Mouse (Mus musculus) hindbrain, embryonic 15.5 days (tissue): ENCODE results near the gene Vwf. TPM values are rescaled to one million over a fixed set of nuclear protein-coding genes. Genes with fewer than 3 reads are reported as not detected.

Experiments used
- ATAC-seq: fragments of 200-750 bp; cut with Nextera tagmentation; 2 replicates; pipeline ENCODE4 v1.8.0; 2017; ENCODE audit warnings: low read depth, moderate number of reproducible peaks, moderate TSS enrichment; ENCODE audit not compliant: low FRiP score
- H3K27ac ChIP-seq: fragments of 300-500 bp; sonication (generic); replicated peaks from 2 replicates; pipeline ENCODE4 v1.5.1; 2015; ENCODE audit warnings: mild to moderate bottlenecking, inconsistent platforms
- H3K27me3 ChIP-seq: fragments of 300-500 bp; sonication (generic); 2 replicates; pipeline ENCODE4 v1.6.1; 2015; ENCODE audit warnings: control low read depth, inconsistent platforms
- H3K36me3 ChIP-seq: fragments of 300-500 bp; sonication (generic); 2 replicates; pipeline ENCODE4 v1.6.1; 2015; ENCODE audit warnings: control low read depth, inconsistent platforms
- H3K4me1 ChIP-seq: fragments of 300-500 bp; sonication (generic); replicated peaks from 2 replicates; pipeline ENCODE4 v1.6.1; 2015; ENCODE audit warnings: control low read depth, inconsistent platforms
- H3K4me2 ChIP-seq: fragments of 300-500 bp; sonication (generic); 2 replicates; pipeline ENCODE4 v1.6.1; 2015; ENCODE audit warnings: moderate library complexity, mild to moderate bottlenecking, inconsistent platforms
- H3K4me3 ChIP-seq: fragments of 300-500 bp; sonication (generic); 2 replicates; pipeline ENCODE4 v1.5.1; 2015; ENCODE audit warnings: mild to moderate bottlenecking, inconsistent platforms
- H3K9ac ChIP-seq: fragments of 300-500 bp; sonication (generic); 2 replicates; pipeline ENCODE4 v1.6.1; 2015; ENCODE audit warnings: inconsistent platforms
- H3K9me3 ChIP-seq: fragments of 300-500 bp; sonication (generic); 2 replicates; pipeline ENCODE4 v1.6.1; 2016; ENCODE audit warnings: control low read depth, inconsistent platforms
- WGBS: fragments of 180-500 bp; shearing (Covaris S2); methylation state at CpG from one replicate; pipeline ENCODE4 v1.1.7; 2015; 5-methylcytosine and 5-hydroxymethylcytosine counted together
- polyA plus RNA-seq: library from polyadenylated mRNA; unstranded; fragments of >200 nt; fragmentation: Nextera tagmentation; extraction: Ambion mirVana; gene quantifications from 2 replicates; pipeline ENCODE4 v1.2.1, GENCODE M21; 2015

Vwf gene
- polyA plus RNA-seq = 10.2 and 10.8 TPM in 2 replicates

DNA sequence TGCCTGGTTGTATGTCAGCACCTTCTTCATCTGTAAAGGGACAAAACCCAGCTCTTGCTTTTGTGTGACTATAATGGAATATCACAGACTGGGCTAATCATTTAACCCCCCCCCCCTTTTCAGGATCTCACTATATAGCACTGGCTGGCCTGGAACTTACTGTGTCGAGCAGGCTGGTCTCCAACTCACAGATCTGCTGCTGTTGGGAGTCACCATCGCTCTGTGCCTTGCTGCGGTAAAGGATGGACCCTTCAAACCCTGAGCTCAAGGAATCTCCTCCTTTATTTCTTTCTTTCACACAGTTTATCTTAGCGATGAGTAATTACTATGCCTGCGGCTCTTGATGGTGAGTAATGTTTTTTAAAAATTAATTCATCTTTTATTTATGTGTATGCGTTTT is at the start of gene Vwf:
Gene Vwf (plus strand): TSS at position 301 of the 400 bp plus-strand sequence.
- ATAC-seq = no peak
- Histone ChIP-seq H3K4me1 (no peaks in the 10 kb centered on the region), H3K27me3 (no peaks in the 10 kb centered on the region), H3K9me3 (no peaks in the 10 kb centered on the region), H3K4me3 (no peak within 1 kb of the TSS), H3K27ac (no peak within 1 kb of the TSS), H3K9ac (no peak within 1 kb of the TSS), H3K4me2 (no peak within 1 kb of the TSS), H3K36me3 (no peaks in the 10 kb centered on the region)
- WGBS = 92% methylated on average over 6 of the region's 6 CpGs

DNA sequence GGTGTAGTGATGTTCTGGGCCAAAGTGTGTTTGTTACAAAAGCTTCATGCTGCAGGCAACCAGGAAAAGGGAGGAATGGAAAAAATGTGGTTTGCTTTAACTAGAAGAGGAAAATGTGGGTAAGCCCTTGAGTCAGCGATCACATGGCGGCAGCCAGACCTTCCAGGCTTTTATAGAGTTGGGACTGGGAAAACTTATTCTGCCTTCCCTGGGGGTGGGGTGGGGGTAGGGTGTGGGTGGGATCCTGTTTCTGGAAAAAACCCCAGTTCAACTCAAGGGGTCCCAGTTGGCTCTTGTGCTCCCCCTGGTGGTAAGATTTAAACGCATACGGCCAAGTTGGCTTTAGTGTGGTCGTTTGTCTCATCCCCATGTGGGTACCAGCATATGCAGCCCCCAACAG is 48.5 kb upstream of the Vwf start:
- ATAC-seq = no peak
- Histone ChIP-seq H3K4me2 (no peak overlapping the region), H3K4me3 (no peak overlapping the region), H3K36me3 (no peaks in the 10 kb centered on the region), H3K9ac (no peak overlapping the region), H3K9me3 (no peaks in the 10 kb centered on the region), H3K27ac (no peak overlapping the region), H3K4me1 (peaks cover 7% of the 10 kb centered on the region; the same call in 1 of the 2 replicates), H3K27me3 (peaks cover 16% of the 10 kb centered on the region)
- WGBS = 31% methylated on average over 5 of the region's 5 CpGs

- Histone ChIP-seq H3K4me2 (no peak overlapping the region), H3K27me3 (no peaks in the 10 kb centered on the region), H3K36me3 (no peaks in the 10 kb centered on the region), H3K9ac (no peak overlapping the region), H3K27ac (no peak overlapping the region), H3K9me3 (no peaks in the 10 kb centered on the region), H3K4me1 (no peaks in the 10 kb centered on the region), H3K4me3 (no peak overlapping the region)
- no peak for ATAC-seq
- WGBS = 95% methylated on average over 11 of the region's 11 CpGs
Observed at GRCm38 (mm10) chr6:125503186-125503802, 43.3 kb upstream of the Vwf start.

GRCm38 (mm10) chr6:125504622-125505355 is 41.8 kb upstream of the Vwf start:
- no peak overlapping the region for H3K9ac ChIP-seq
- ATAC-seq = no peak
- H3K27ac ChIP-seq = no peak overlapping the region
- 34% methylated on average over 3 of the region's 3 CpGs for WGBS
- H3K4me2 ChIP-seq = no peak overlapping the region
- no peaks in the 10 kb centered on the region for H3K27me3 ChIP-seq
- no peaks in the 10 kb centered on the region for H3K36me3 ChIP-seq
- no peaks in the 10 kb centered on the region for H3K9me3 ChIP-seq
- no peaks in the 10 kb centered on the region for H3K4me1 ChIP-seq
- H3K4me3 ChIP-seq = no peak overlapping the region

GRCm38 (mm10) chr6:125506427-125506826 is 40.1 kb upstream of the Vwf start:
- Histone ChIP-seq H3K27ac (no peak overlapping the region), H3K4me1 (no peaks in the 10 kb centered on the region), H3K4me2 (no peak overlapping the region), H3K9me3 (no peaks in the 10 kb centered on the region), H3K4me3 (no peak overlapping the region), H3K36me3 (no peaks in the 10 kb centered on the region), H3K9ac (no peak overlapping the region), H3K27me3 (no peaks in the 10 kb centered on the region)
- 87% methylated on average over 4 of the region's 4 CpGs for WGBS
- ATAC-seq = no peak

DNA sequence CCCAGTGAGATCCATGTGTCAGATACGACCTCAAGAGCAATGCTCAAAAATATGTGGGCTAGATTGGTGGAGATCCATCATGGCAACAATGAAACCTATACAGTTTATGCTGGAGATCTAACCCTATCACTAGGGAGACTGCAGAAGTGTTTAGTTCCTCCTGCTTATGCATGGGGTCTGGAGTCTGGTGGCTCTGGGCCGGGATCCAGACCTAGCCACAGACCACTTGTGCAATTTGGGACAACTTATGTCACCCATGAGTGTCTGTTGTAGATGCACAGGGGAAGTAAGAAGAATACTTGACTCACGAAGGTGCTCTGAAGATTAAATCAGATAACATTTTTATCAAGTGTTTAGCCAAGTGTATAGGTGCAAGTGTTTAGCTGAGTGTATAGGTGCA is 36.8 kb upstream of the Vwf start:
- Histone ChIP-seq H3K4me1 (no peaks in the 10 kb centered on the region), H3K4me2 (no peak overlapping the region), H3K36me3 (no peaks in the 10 kb centered on the region), H3K27ac (no peak overlapping the region), H3K27me3 (no peaks in the 10 kb centered on the region), H3K9ac (no peak overlapping the region), H3K4me3 (no peak overlapping the region), H3K9me3 (no peaks in the 10 kb centered on the region)
- no peak for ATAC-seq
- WGBS = 87% methylated on average over 3 of the region's 3 CpGs

- H3K9ac ChIP-seq = no peak overlapping the region
- H3K27me3 ChIP-seq = no peaks in the 10 kb centered on the region
- H3K36me3 ChIP-seq = no peaks in the 10 kb centered on the region
- no peak overlapping the region for H3K27ac ChIP-seq
- H3K9me3 ChIP-seq = no peaks in the 10 kb centered on the region
- H3K4me1 ChIP-seq = no peaks in the 10 kb centered on the region
- no peak for ATAC-seq
- H3K4me2 ChIP-seq = no peak overlapping the region
- no peak overlapping the region for H3K4me3 ChIP-seq
Observed at GRCm38 (mm10) chr6:125510645-125511044, 35.9 kb upstream of the Vwf start.

GRCm38 (mm10) chr6:125511196-125511595 is 35.4 kb upstream of the Vwf start:
- WGBS = 92% methylated on average over 7 of the region's 7 CpGs
- Histone ChIP-seq H3K9ac (no peak overlapping the region), H3K4me1 (no peaks in the 10 kb centered on the region), H3K27me3 (no peaks in the 10 kb centered on the region), H3K27ac (no peak overlapping the region), H3K36me3 (no peaks in the 10 kb centered on the region), H3K4me2 (no peak overlapping the region), H3K9me3 (no peaks in the 10 kb centered on the region), H3K4me3 (no peak overlapping the region)
- no peak for ATAC-seq

DNA sequence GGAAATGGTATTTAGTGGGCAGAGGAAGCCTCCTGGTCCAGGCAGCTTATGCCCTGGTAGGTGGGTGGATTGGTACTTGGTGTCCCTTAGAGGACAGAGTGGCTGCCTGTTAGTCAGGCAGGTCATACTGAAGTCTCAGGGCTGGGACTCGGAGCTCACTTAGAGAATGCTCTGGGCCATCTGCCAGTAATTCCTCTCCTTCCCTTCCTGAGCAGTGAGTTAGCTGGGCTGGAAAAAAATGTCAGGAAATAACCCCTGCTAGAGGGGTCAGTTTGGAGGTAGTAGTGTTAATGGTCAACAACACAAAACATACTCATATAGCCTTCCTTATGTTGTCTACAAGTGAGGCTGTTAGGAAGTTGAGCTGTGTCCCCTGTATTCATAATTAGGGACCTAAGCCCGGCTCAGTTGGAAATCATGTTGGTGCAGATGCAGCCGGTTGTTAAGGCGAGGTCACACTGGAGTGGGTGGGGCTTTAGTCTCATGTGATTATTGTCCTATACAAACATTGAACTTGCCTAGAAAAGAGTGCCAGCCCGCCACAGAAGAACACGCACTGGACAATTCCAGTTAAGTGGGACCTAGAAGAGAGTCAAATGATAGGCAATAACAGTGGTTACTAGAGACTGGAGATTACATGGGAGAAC is 33.5 kb upstream of the Vwf start:
- Histone ChIP-seq H3K27ac (no peak overlapping the region), H3K4me1 (no peaks in the 10 kb centered on the region), H3K9ac (no peak overlapping the region), H3K9me3 (no peaks in the 10 kb centered on the region), H3K27me3 (no peaks in the 10 kb centered on the region), H3K4me2 (no peak overlapping the region), H3K36me3 (no peaks in the 10 kb centered on the region), H3K4me3 (no peak overlapping the region)
- no peak for ATAC-seq
- WGBS = 64% methylated on average over 6 of the region's 6 CpGs

GRCm38 (mm10) chr6:125515503-125516315 is 30.9 kb upstream of the Vwf start:
- no peak overlapping the region for H3K27ac ChIP-seq
- H3K4me2 ChIP-seq = no peak overlapping the region
- no peak overlapping the region for H3K4me3 ChIP-seq
- H3K9ac ChIP-seq = no peak overlapping the region
- 78% methylated on average over 11 of the region's 11 CpGs for WGBS
- no peaks in the 10 kb centered on the region for H3K4me1 ChIP-seq
- H3K27me3 ChIP-seq = no peaks in the 10 kb centered on the region
- no peaks in the 10 kb centered on the region for H3K36me3 ChIP-seq
- no peaks in the 10 kb centered on the region for H3K9me3 ChIP-seq
- no peak for ATAC-seq

- WGBS = 60% methylated on average over 5 of the region's 5 CpGs
- Histone ChIP-seq H3K4me3 (no peak overlapping the region), H3K27me3 (no peaks in the 10 kb centered on the region), H3K9ac (no peak overlapping the region), H3K9me3 (no peaks in the 10 kb centered on the region), H3K36me3 (no peaks in the 10 kb centered on the region), H3K27ac (no peak overlapping the region), H3K4me1 (no peaks in the 10 kb centered on the region), H3K4me2 (no peak overlapping the region)
- no peak for ATAC-seq
Observed at GRCm38 (mm10) chr6:125521558-125522193, 24.9 kb upstream of the Vwf start.
